Mouse (Mus musculus) hindlimb bud, embryonic 11.5 days (tissue): ENCODE results near the gene Xrcc6.

Experiments used
- DNase-seq: peaks from one replicate; pipeline ENCODE4 v3.0.0-alpha.2; 2012; ENCODE audit warnings: low read depth, low spot score; ENCODE audit errors: extremely low spot score

Xrcc6 gene

DNA sequence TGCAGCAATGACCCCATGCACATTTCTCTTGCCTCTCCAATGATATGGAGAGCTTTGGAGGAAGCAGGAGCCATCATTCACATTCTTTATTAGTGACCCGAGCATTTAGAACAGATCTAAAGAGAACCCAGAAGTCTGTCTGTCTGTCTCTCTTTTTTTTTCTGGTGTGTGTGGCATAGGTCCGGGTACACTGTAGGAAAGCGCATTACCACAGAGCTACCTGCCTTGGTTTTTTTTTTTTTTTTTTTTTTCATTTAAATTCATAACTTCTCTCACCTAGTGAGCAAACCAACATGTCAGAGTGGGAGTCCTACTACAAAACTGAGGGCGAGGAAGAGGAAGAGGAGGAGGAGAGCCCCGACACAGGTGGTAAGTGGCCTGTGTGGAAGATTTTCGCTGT, 29.2 kb downstream of the Xrcc6 start:
- no peak for DNase-seq

DNA sequence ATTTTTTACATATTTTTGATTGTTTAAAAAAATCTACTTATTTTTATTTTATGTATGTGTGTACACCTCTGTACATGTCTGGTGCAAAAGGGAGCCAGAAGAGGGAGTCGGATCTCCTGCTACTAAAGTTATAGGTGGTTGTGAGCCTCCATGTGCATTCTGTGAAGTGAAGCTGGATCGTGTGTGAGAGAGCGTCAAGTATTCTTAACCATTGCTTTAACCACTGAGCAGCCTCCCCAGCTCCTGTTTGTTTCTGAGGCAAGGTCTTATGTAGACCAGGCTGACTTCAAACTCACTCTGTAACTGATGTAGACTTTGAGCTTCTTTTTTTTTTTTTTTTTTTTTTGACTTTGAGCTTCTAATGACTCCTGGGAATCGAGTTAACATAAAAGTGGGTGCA, 29.8 kb downstream of the Xrcc6 start:
- DNase-seq = no peak

DNA sequence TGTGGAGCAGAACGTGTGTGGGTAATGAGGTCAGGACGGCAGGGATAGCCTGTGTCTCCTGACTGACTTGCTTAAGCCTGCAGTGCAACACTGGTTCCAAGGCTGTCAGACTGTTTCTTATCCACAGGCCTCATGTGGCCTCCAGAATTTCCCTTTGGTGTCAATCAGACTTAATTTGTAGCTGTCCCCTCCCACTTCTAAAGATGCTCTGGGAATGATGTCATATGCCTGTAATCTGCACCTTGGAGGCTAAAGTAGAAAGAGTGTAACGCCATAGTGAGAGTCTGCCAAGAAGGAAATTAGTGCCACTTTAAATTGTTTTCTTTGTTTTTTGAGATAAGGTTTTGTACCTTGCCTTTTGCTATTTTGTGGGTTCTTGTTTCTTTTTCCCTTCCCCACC, 31.7 kb downstream of the Xrcc6 start:
- no peak for DNase-seq

- DNase-seq = no peak
These were observed 35.0 kb downstream of the Xrcc6 start for GRCm38 (mm10) chr15:82022535-82023088.

DNA sequence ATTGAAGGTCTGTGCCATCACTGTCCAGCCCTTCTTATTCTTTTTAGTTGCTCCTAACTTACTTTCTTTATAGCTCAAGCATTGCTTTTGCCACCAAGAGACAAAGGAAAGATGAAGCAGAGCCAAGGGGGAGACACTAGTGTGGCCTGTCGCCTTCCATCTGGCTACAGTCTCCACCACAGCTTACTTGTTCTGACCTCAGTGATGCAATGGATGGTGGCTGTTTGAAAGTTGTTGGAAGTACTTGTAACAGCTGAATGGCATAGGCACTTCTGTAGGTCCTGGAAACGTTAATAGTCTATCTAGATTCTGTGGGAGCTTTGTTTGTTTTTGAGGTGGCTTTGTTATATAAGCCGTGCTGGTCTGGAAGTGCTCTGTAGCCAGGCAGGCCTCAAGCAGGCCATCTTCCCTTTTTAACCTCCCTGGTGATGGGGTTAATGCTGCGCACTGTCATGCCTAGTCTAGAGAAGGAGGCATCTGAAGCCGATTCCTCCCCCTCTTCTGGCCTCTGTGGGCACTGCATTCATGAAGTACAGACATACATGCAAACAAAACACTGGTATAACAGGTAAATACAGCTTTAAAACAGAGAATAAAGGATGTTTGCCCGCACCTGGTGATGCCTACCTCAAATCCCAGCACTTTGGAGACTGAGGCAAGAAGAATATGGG, 36.5 kb downstream of the Xrcc6 start:
- DNase-seq = no peak

GRCm38 (mm10) chr15:82027276-82027675, 39.6 kb downstream of the Xrcc6 start:
- no peak for DNase-seq

GRCm38 (mm10) chr15:82027726-82028125, 40.1 kb downstream of the Xrcc6 start:
- DNase-seq = no peak

GRCm38 (mm10) chr15:82032386-82032785, 44.8 kb downstream of the Xrcc6 start:
- no peak for DNase-seq

DNA sequence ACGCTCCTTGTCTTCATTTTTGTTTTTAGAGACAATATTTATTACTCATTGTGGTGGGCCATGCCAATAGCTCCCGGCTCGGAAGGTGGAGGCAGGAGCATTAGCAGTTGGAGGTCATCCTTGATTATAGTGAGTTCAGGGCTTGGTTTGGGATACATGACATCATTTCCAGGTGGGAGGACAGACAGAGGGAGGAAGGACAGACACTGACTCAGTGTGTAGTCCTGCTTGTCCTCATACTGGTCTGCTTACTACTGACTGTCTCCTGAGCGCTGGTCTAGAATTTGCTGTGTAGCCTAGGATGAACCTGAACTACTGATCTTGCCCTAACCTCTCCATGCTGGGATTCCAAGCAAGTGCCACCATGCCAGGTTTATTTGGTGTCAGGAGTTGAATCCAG, 46.1 kb downstream of the Xrcc6 start, which contains the start of gene Desi1:
TSS of gene Desi1 (minus strand) at position 101 of the 400 bp plus-strand sequence.
- no peak for DNase-seq

DNA sequence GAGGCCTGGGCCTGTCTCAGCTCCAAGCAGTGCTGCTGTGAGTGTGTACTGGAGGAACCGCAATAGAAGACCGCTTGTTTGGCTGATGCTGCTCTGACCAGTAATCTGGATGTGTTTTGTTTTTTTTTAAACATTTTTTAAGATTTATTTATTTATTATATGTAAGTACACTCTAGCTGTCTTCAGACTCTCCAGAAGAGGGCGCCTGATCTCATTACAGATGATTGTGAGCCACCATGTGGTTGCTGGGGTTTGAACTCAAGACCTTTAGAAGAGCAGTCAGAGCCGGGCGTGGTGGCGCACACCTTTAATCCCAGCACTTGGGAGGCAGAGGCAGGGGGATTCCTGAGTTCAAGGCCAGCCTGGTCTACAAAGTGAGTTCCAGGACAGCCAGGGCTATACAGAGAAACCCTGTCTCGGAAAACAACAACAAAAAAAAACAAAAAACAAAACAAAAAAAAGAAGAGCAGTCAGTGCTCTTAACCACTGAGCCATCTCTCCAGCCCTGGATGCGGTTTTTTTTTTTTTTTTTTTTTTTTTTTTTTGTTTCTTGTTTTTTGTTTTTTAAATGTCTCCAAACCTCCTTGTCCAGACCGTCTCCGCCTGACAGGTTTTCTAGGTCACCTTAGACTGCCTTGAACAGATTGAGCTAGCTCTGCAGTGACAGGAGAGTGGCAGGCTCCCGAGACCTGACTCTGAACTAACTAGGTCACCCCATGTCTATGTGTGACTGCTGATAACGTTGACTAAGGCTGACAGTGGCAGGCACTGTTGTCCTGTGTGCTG, 48.5 kb downstream of the Xrcc6 start:
- no peak for DNase-seq

GRCm38 (mm10) chr15:82040650-82041049, 53.0 kb downstream of the Xrcc6 start:
- DNase-seq = peak; percentile 39

GRCm38 (mm10) chr15:82044166-82044784, 56.6 kb downstream of the Xrcc6 start:
- DNase-seq = no peak

DNA sequence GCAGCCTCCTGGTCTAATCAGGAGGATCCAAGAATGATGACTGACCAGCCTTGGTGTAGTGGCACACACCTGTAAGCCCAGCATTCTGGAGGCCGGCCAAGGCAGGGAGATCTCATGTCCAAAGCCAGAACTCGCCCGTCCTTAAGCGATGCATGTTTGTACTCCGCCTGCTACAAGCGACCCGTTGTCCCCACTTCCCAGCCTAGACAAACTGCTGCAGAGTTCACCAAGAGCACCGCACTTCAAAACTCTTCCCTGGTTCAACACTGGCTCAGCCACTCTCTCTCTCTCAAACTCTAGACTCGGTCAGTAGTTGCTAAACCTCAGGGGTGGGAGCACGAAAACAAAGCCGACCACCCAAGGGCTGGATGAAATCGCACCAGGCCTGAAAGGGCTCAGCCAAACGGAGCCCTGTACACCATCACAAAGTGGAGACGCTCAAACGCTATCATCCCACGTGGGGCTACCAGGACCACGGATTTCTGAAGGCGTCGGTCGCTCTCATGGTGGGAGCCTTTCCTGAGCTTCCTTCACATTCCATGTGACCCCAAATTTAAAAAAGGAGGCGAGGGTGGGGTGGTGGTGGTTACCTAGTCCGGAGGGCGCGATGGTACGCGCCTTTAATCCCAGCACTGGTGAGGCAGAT, 58.7 kb downstream of the Xrcc6 start:
- DNase-seq = no peak

- DNase-seq = peak; percentile 50
These were observed 59.6 kb downstream of the Xrcc6 start, which contains the start of gene Snu13 for GRCm38 (mm10) chr15:82047080-82047883. Gene Snu13 (minus strand): TSS chr15:82047598.

- no peak for DNase-seq
These were observed 64.9 kb downstream of the Xrcc6 start for GRCm38 (mm10) chr15:82052544-82052943.

GRCm38 (mm10) chr15:82058719-82059201, 71.1 kb downstream of the Xrcc6 start, which contains the start of gene 4930407I10Rik:
Gene 4930407I10Rik (plus strand): TSS chr15:82059151.
- DNase-seq = no peak

- DNase-seq = no peak
These were observed 76.3 kb downstream of the Xrcc6 start for GRCm38 (mm10) chr15:82063909-82064308.

- DNase-seq = peak; percentile 89
These were observed 77.9 kb downstream of the Xrcc6 start for GRCm38 (mm10) chr15:82065511-82065910.

DNA sequence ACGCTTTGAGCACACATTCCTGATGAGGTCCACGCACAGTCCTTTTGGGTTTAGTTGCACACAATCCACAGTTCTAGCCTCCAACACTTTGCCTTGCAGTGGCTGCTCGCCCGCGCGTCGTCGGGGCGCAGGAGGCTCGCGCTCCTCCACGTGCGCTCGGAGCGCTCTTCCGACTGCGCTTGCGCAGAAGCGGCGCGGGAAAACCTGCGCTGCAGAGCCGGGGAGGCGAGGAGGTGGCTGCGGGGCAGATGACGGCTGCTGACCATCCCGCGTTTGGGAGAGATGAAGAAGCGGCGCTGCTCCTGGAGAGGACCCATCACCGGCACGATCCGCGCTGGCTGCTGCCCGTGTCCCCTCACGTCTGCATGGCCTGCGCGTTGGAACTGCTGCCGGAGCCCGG, 82.3 kb downstream of the Xrcc6 start, which contains the start of gene Mei1:
TSS of gene Mei1 (plus strand) at position 99 of the 400 bp plus-strand sequence.
- DNase-seq = no peak
